Mouse (Mus musculus) liver, embryonic 14.5 days (tissue): ENCODE results near the gene Clk2.

Experiments
- CTCF ChIP-seq: IDR thresholded peaks from 2 replicates; pipeline ENCODE4 v1.5.1; 2016; ENCODE audit warnings: antibody characterized with exemption, low read depth, control low read depth
- EP300 ChIP-seq: IDR thresholded peaks from 2 replicates; pipeline ENCODE4 v1.6.1; 2016; ENCODE audit warnings: antibody characterized with exemption, low read depth

GRCm38 (mm10) chr3:89125981-89126380 is 38.6 kb upstream of the Clk2 start:
- TF ChIP-seq CTCF = no peak
- no peak for TF ChIP-seq EP300
